8 mouse cellular contexts compared by ENCODE assay signal in the genomic region with DNA sequence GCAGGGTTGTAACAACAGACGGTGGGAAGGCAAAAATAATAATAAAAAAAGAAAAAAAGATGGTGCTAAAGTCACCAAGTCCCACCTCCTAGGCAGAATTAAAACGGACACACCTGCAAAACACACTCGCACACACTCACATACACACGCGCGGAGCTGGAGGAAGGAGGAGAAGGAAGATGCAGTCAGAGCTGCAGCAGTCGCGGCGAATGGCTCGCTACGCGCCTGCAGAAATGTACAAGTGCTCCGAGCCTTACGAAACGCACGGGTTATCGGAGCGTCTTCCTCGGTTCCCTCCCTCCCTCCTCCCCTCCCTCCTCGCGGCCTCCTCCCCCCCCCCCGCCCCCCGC.
DNase-seq lines count a peak whose midpoint lies in the region; ATAC-seq lines count a peak whose summit lies in the region.

No protein-coding gene starts in this region.

- no peaks in the 10 kb centered on the region for H3K9me3 ChIP-seq in kidney, embryonic 16.5 days (ENCODE audit: low read length)
- H3K9me3 ChIP-seq in forebrain, embryonic 14.5 days (replicated peaks; ENCODE audit: control insufficient read depth, low read length), result no peaks in the 10 kb centered on the region
- no peaks in the 10 kb centered on the region for H3K9me3 ChIP-seq in limb, embryonic 10.5 days (replicated peaks)

- no peaks in the 10 kb centered on the region for H3K36me3 ChIP-seq in kidney, embryonic 16.5 days (ENCODE audit: insufficient read depth, low read length)
- H3K36me3 ChIP-seq in forebrain, embryonic 14.5 days (ENCODE audit: control insufficient read depth, insufficient read depth, low read length), result no peaks in the 10 kb centered on the region
- H3K36me3 ChIP-seq in limb, embryonic 10.5 days, result no peaks in the 10 kb centered on the region

- H3K4me3 ChIP-seq in kidney, embryonic 16.5 days (ENCODE audit: low read length), result peak overlapping the region; percentile 54
- H3K4me3 ChIP-seq in brown adipose tissue, adult 24 weeks (ENCODE audit: insufficient read depth, low read depth, low read length), result peak overlapping the region; percentile 59
- peak overlapping the region; percentile 63 for H3K4me3 ChIP-seq in forebrain, embryonic 14.5 days (ENCODE audit: low read depth, low read length)
- peak overlapping the region; percentile 57 for H3K4me3 ChIP-seq in limb, embryonic 10.5 days

- H3K4me2 ChIP-seq in kidney, embryonic 16.5 days (replicated peaks; ENCODE audit: low read depth, low read length), result peak overlapping the region; percentile 79
- H3K4me2 ChIP-seq in forebrain, embryonic 14.5 days (ENCODE audit: low read length), result peak overlapping the region; percentile 87

- DNase-seq in kidney, adult 8-10 months, result no peak
- DNase-seq in forebrain, embryonic 14.5 days (ENCODE audit: low spot score), result peak; percentile 83
- DNase-seq in limb, embryonic 10.5 days (ENCODE audit: low spot score), result no peak
- peak; percentile 49 for DNase-seq in naive thymus-derived CD4-positive, alpha-beta T cell, adult 2 months (ENCODE audit: low read depth)
- no peak for DNase-seq in T-cell, adult 2 months (ENCODE audit: low spot score)

- H3K27me3 ChIP-seq in kidney, embryonic 16.5 days (ENCODE audit: insufficient read depth, low read length), result peaks cover 69% of the 10 kb centered on the region
- H3K27me3 ChIP-seq in forebrain, embryonic 14.5 days (replicated peaks; ENCODE audit: control insufficient read depth, insufficient read depth, low read length), result 0 out of 2 replicates have a peak, but pooled peaks cover 2% of the 10 kb centered on the region
- H3K27me3 ChIP-seq in limb, embryonic 10.5 days (ENCODE audit: low read depth, poor library complexity, severe bottlenecking), result peaks cover 100% of the 10 kb centered on the region

- peak; percentile 36; the same call in 1 of the 2 replicates for ATAC-seq in kidney, embryonic 16.5 days (ENCODE audit: low FRiP score, low TSS enrichment)
- ATAC-seq in forebrain, embryonic 14.5 days, result peak; percentile 64
- ATAC-seq in frontal cortex, adult (ENCODE audit: low TSS enrichment), result no peak

- H3K27ac ChIP-seq in kidney, embryonic 16.5 days (ENCODE audit: low read length), result no peak overlapping the region
- H3K27ac ChIP-seq in brown adipose tissue, adult 24 weeks (replicated peaks; ENCODE audit: low read depth, low read length), result no peak overlapping the region
- H3K27ac ChIP-seq in forebrain, embryonic 14.5 days (ENCODE audit: low read depth, low read length), result peak overlapping the region; percentile 91
- no peak overlapping the region for H3K27ac ChIP-seq in limb, embryonic 10.5 days

- under 1% methylated on average over 20 of the region's 23 CpGs for WGBS in kidney, embryonic 16.5 days
- 0% methylated on average over 20 of the region's 23 CpGs for WGBS in forebrain, embryonic 14.5 days
- WGBS in limb, embryonic 10.5 days, result under 1% methylated on average over 19 of the region's 23 CpGs

- peaks cover 10% of the 10 kb centered on the region for H3K4me1 ChIP-seq in kidney, embryonic 16.5 days (ENCODE audit: insufficient read depth, low read length)
- H3K4me1 ChIP-seq in brown adipose tissue, adult 24 weeks (ENCODE audit: control insufficient read depth, insufficient read depth, insufficient read length, low read length), result peaks cover 4% of the 10 kb centered on the region
- H3K4me1 ChIP-seq in forebrain, embryonic 14.5 days (ENCODE audit: control insufficient read depth, insufficient read depth, low read length), result peaks cover 26% of the 10 kb centered on the region
- peaks cover 28% of the 10 kb centered on the region for H3K4me1 ChIP-seq in limb, embryonic 10.5 days

- H3K9ac ChIP-seq in kidney, embryonic 16.5 days (replicated peaks; ENCODE audit: low read length), result peak overlapping the region; percentile 49
- H3K9ac ChIP-seq in forebrain, embryonic 14.5 days (ENCODE audit: low read length), result peak overlapping the region; percentile 82

Comparison
In these comparisons a context has a peak if more than half of its experiments do, and no peak if none do; other contexts are left out.
1. DNase-seq: peak in forebrain, embryonic 14.5 days (single experiment) and naive thymus-derived CD4-positive, alpha-beta T cell, adult 2 months (single experiment); none in kidney, adult 8-10 months (0 of 2), limb, embryonic 10.5 days (single experiment) and T-cell, adult 2 months (single experiment).
2. Peak in every context shown above with its lines, with median percentiles within 50 percentile points of each other: H3K4me3 ChIP-seq.